Mouse (Mus musculus): Measurements from ENCODE around the gene Kctd15. TPM values are rescaled to one million over a fixed set of nuclear protein-coding genes. Genes with fewer than 3 reads are reported as not detected.

The Kctd15 gene
- polyA plus RNA-seq, 2 experiments, result 0.14 to 1.2 TPM

DNA sequence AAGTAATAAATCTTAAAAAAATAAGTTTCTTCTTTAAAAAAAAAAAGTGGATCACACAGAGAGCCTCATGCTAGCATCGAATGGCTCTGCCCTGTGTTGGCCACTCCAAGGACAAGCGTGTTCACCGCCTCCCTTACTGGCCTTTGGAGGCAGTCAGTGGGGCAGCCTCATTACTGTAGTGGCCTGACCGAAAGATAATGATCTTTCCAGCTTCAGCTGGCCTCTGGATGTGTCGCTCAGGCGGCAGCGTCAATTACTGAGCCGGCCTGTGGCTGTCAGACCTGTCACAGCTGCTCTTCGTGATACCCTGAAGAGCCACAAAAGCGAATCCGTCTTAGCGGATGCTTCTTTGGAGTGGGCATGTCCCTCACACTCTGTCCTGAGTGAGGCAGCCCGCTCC, 33.6 kb upstream of the Kctd15 start:
- ATAC-seq (ENCODE audit: insufficient read depth), result no peak
- WGBS (ENCODE audit: insufficient replicate concordance), result 52% methylated on average over 13 of the region's 13 CpGs

DNA sequence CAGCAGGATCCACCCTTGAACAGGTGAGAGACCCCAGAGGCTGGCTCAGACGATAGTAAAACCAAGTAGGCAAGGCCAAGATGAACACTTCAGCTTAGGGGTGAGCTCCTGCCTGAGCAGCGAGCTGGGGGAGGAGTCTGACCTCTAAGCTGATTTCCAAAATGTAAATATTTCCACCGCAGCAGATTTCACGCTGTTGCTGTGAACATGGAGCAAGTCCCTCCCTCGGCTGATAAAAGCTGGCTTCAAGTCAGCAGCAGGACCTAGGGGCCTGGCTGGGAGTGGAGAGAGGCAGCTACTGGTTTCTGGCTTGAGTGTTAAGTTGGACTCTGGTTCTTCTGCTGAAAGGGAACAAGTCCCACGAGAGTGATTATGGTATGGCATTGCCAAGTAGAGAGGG, 32.5 kb upstream of the Kctd15 start:
- Histone ChIP-seq H3K4me3 (ENCODE audit: insufficient read depth in 1 of 2, low read depth in 2 of 2, low read length in 2 of 2) (no peak overlapping the region), H3K27ac (no peak overlapping the region), H3K9me3 (ENCODE audit: control insufficient read depth, low read length) (no peaks in the 10 kb centered on the region), H3K27me3 (ENCODE audit: control insufficient read depth, insufficient read depth, low read length) (no peaks in the 10 kb centered on the region), H3K9ac (replicated peaks) (no peak overlapping the region), H3K4me2 (ENCODE audit: low read depth) (no peak overlapping the region), H3K36me3 (replicated peaks; ENCODE audit: control insufficient read depth, insufficient read depth, low read depth) (no peaks in the 10 kb centered on the region), H3K4me1 (replicated peaks; ENCODE audit: control insufficient read depth in 2 of 2, insufficient read depth in 2 of 2, low read length in 1 of 2) (no peaks in the 10 kb centered on the region)
- DNase-seq (ENCODE audit: low read depth in 3 of 3, low spot score in 3 of 3) (no peak), ATAC-seq (ENCODE audit: insufficient read depth) (no peak)
- TF ChIP-seq EP300 (IDR thresholded peaks at IDR 0.05; ENCODE audit: low read depth), result no peak
- 17% methylated on average over 6 of the region's 6 CpGs for WGBS (ENCODE audit: insufficient replicate concordance)

More for the DNA sequence above, 33.6 kb upstream of the Kctd15 start:
- H3K4me2 ChIP-seq (ENCODE audit: low read depth), result no peak overlapping the region
- H3K9me3 ChIP-seq (ENCODE audit: control insufficient read depth, low read length), result no peaks in the 10 kb centered on the region
- no peaks in the 10 kb centered on the region for H3K27me3 ChIP-seq (ENCODE audit: control insufficient read depth, insufficient read depth, low read length)
- H3K4me3 ChIP-seq (ENCODE audit: insufficient read depth in 1 of 2, low read depth in 2 of 2, low read length in 2 of 2), result no peak overlapping the region
- no peak overlapping the region for H3K9ac ChIP-seq (replicated peaks)
- no peak overlapping the region for H3K27ac ChIP-seq
- no peaks in the 10 kb centered on the region for H3K4me1 ChIP-seq (replicated peaks; ENCODE audit: control insufficient read depth in 2 of 2, insufficient read depth in 2 of 2, low read length in 1 of 2)
- TF ChIP-seq CTCF (IDR thresholded peaks at IDR 0.05; ENCODE audit: low read depth), result no peak
- TF ChIP-seq EP300 (IDR thresholded peaks at IDR 0.05; ENCODE audit: low read depth), result no peak
- no peaks in the 10 kb centered on the region for H3K36me3 ChIP-seq (replicated peaks; ENCODE audit: control insufficient read depth, insufficient read depth, low read depth)
- DNase-seq (ENCODE audit: low read depth in 3 of 3, low spot score in 3 of 3), result no peak

DNA sequence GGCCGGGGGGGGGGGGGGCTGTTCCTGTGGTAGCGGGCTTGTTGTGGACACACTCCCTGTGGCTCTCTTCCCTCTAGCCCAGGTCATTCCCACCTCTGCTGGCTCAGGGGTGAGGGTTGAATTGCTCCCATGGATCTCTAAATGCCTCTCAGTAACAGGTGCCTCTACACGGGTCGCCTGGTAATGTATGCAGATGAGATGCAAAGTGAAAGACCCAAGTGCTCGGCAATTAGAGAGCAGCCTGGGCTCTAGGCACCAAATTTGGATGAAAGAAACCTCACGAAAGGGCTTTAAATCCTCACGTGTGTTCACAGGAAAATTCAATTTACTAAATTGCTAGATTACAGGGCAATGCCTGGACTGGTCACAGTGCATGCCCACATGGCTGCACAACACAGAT, 29.3 kb upstream of the Kctd15 start:
- ATAC-seq (ENCODE audit: insufficient read depth), result no peak
- DNase-seq (ENCODE audit: low read depth in 3 of 3, low spot score in 3 of 3), result no peak
- 31% methylated on average over 6 of the region's 7 CpGs for WGBS (ENCODE audit: insufficient replicate concordance)

DNA sequence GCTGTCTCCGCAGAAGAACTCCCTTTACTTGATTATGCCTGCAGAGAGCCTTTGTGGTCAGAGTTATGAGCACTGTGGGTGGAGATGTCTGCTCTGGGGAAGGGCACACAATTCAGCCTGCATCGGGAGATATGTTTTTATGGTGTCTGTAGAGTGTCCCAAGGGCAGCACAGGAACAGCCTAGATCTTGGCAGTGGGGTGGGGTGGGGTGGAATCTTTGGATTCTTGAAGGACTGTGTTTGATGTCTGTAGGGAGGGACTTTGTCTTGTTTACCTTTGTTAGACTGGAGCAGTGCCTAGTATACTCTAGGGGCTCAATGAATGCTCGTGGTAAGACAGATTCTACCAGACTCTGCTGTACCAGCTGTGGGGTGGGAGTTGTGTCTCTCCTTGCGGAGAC, 28.6 kb upstream of the Kctd15 start:
- DNase-seq (ENCODE audit: low read depth in 3 of 3, low spot score in 3 of 3), result no peak
- no peak overlapping the region for H3K4me2 ChIP-seq (ENCODE audit: low read depth)
- H3K9me3 ChIP-seq (ENCODE audit: control insufficient read depth, low read length), result no peaks in the 10 kb centered on the region
- H3K4me1 ChIP-seq (replicated peaks; ENCODE audit: control insufficient read depth in 2 of 2, insufficient read depth in 2 of 2, low read length in 1 of 2), result no peaks in the 10 kb centered on the region
- H3K27me3 ChIP-seq (ENCODE audit: control insufficient read depth, insufficient read depth, low read length), result no peaks in the 10 kb centered on the region
- no peak for ATAC-seq (ENCODE audit: insufficient read depth)
- 47% methylated on average over 4 of the region's 4 CpGs for WGBS (ENCODE audit: insufficient replicate concordance)
- no peak overlapping the region for H3K27ac ChIP-seq
- TF ChIP-seq CTCF (IDR thresholded peaks at IDR 0.05; ENCODE audit: low read depth), result no peak
- TF ChIP-seq EP300 (IDR thresholded peaks at IDR 0.05; ENCODE audit: low read depth), result no peak
- H3K36me3 ChIP-seq (replicated peaks; ENCODE audit: control insufficient read depth, insufficient read depth, low read depth), result no peaks in the 10 kb centered on the region
- H3K9ac ChIP-seq (replicated peaks), result no peak overlapping the region
- H3K4me3 ChIP-seq (ENCODE audit: insufficient read depth in 1 of 2, low read depth in 2 of 2, low read length in 2 of 2), result no peak overlapping the region

More for the DNA sequence above, 29.3 kb upstream of the Kctd15 start:
- Histone ChIP-seq H3K36me3 (replicated peaks; ENCODE audit: control insufficient read depth, insufficient read depth, low read depth) (no peaks in the 10 kb centered on the region), H3K27me3 (ENCODE audit: control insufficient read depth, insufficient read depth, low read length) (no peaks in the 10 kb centered on the region), H3K4me1 (replicated peaks; ENCODE audit: control insufficient read depth in 2 of 2, insufficient read depth in 2 of 2, low read length in 1 of 2) (no peaks in the 10 kb centered on the region), H3K4me3 (ENCODE audit: insufficient read depth in 1 of 2, low read depth in 2 of 2, low read length in 2 of 2) (no peak overlapping the region), H3K9me3 (ENCODE audit: control insufficient read depth, low read length) (no peaks in the 10 kb centered on the region), H3K9ac (replicated peaks) (no peak overlapping the region), H3K27ac (no peak overlapping the region), H3K4me2 (ENCODE audit: low read depth) (no peak overlapping the region)
- TF ChIP-seq EP300 (IDR thresholded peaks at IDR 0.05; ENCODE audit: low read depth) (no peak), CTCF (IDR thresholded peaks at IDR 0.05; ENCODE audit: low read depth) (no peak)

DNA sequence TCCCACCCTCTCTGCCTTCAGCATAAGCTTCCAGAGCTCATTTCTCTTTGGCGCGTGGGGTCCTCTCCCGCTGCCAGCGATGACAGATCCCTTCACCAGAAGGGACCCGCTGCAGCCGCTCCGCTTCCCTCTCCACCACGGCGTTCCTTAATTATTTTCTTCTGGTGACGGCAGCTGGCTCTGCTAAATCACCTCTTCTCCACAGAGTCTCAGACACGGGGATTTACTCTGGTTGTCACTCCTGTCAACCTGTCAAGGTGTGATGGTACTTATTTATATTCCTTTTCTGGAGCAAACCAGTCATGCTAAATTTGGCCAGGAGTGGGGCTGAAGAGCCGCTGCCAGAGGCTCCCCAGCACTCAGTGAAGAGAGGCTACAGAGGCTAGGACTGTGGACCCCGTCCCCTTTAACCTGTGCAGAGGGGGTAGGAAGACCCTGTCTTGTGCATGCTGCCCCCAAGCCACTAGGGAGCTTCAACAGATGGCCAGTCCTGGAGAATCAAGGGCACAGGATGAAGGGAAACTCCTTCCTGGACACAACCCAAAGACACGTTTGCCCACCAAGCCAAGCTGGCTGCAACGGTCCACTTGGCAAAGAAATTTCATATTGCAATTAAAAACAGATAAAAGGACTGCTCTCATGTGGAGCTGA, 24.4 kb upstream of the Kctd15 start:
- ATAC-seq (ENCODE audit: insufficient read depth), result no peak

More for the DNA sequence above, 24.4 kb upstream of the Kctd15 start:
- no peaks in the 10 kb centered on the region for H3K4me1 ChIP-seq (replicated peaks; ENCODE audit: control insufficient read depth in 2 of 2, insufficient read depth in 2 of 2, low read length in 1 of 2)
- peaks cover 1% of the 10 kb centered on the region; the same call in 1 of the 2 replicates for H3K27me3 ChIP-seq (ENCODE audit: control insufficient read depth, insufficient read depth, low read length)
- no peak overlapping the region for H3K4me3 ChIP-seq (ENCODE audit: insufficient read depth in 1 of 2, low read depth in 2 of 2, low read length in 2 of 2)
- DNase-seq (ENCODE audit: low read depth in 3 of 3, low spot score in 3 of 3), result no peak
- no peak overlapping the region for H3K9ac ChIP-seq (replicated peaks)
- no peaks in the 10 kb centered on the region for H3K36me3 ChIP-seq (replicated peaks; ENCODE audit: control insufficient read depth, insufficient read depth, low read depth)
- TF ChIP-seq CTCF (IDR thresholded peaks at IDR 0.05; ENCODE audit: low read depth), result no peak
- no peak overlapping the region for H3K4me2 ChIP-seq (ENCODE audit: low read depth)
- no peaks in the 10 kb centered on the region for H3K9me3 ChIP-seq (ENCODE audit: control insufficient read depth, low read length)
- H3K27ac ChIP-seq, result no peak overlapping the region
- WGBS (ENCODE audit: insufficient replicate concordance), result 58% methylated on average over 15 of the region's 15 CpGs
